Mouse (Mus musculus) spleen, adult 2 months (tissue): Measurements from ENCODE around the gene Plin5.

Experiments used
- CTCF ChIP-seq: fragments of 200-500 bp; IDR thresholded peaks from 2 replicates; pipeline ENCODE4 v1.5.1; 2011; ENCODE audit warnings: mild to moderate bottlenecking, inconsistent platforms; ENCODE audit not compliant: insufficient read depth, insufficient read length, insufficient replicate concordance; ENCODE audit errors: extremely low read depth
- POLR2A ChIP-seq: fragments of 200-500 bp; IDR thresholded peaks from 2 replicates; pipeline ENCODE4 v1.6.1; 2011; ENCODE audit warnings: low read depth, low read length, inconsistent platforms

GRCm38 (mm10) chr17:56111021-56111420 lies 6.4 kb downstream of the Plin5 start:
- no peak for TF ChIP-seq CTCF
- no peak for TF ChIP-seq POLR2A
